Mouse (Mus musculus) spleen, adult 12 weeks (tissue): ENCODE data around the gene Ubl7.

Experiments
- DNase-seq: peaks from one replicate; pipeline ENCODE4 v3.0.0; 2022; ENCODE audit warnings: low spot score

The Ubl7 gene

DNA sequence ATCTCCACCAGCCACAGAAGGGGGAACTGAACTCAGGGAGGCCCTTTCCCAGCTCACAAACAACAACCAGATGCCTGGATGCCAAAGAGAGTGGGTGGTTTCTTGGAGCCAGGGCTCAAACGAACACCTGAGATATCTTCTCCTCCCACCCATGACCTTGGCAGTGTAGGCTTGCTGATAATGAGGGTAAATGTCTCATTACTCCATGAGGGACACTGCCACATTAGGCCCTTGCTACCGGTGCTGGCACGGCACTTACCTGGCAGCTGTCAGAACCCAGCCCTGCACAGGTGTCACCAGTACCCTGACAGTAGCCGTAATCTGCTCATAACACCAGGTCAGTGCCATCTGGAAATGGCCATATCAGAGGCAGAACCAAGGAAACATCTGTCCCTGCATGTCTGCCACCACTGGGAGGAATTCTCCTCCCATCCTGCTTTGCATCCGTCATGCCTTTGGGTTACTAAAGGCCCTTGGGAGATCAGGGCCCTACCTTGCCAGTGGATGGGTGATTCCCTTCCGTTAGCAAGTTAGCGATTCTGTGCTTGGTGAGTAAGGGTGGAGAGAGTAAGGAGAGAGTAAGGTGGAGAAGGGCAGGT is 37.7 kb downstream of the Ubl7 start:
- DNase-seq, result no peak

DNA sequence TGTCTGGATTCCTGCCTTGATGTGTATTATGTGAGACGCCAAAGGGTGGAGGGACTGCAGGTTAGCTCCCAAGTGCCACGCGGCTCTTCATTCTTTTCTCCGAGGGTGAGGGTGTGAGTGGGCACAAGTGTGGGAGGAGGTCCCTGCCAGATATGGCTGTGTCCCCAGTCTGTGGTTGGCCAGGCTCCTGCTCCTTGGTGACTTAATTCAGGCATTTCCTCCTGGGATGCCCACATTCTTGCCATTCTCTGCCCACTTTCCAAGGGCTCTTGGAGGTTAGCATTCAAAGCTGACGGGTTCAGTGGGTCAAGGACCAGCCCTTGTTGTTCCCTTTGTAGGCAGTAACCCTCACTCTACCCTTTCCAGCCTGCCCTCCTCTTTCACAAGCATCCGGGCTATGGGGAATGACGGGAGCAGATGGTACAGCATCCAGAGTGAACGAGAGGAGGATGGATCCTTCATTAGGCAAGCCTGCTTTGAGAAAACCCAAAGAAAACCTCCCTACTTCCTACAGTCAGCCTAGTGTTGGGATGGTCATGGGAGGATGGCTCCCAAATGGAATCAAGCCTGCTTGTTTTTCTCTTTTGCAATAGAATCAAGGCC is 38.4 kb downstream of the Ubl7 start:
- no peak for DNase-seq

DNA sequence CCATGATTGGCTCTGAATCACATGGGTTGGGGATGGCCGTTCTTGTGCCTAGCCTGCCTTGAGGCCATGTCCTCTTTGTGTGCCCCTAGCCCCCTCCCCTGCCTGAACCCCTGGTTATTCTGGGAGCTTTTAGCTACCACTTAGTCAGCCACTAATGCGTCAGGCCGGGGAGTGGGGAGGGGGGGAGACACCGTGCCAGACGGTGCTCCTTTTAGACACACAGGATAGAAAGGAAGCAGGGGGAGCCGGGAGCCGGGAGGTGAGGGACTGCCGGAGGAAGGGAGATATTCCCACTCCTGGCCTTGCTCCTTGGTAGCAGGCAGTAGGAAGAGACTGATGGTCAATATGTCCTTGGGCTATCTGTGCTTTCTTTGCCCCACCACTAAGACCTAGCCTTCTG is 39.1 kb downstream of the Ubl7 start:
- DNase-seq, result no peak

DNA sequence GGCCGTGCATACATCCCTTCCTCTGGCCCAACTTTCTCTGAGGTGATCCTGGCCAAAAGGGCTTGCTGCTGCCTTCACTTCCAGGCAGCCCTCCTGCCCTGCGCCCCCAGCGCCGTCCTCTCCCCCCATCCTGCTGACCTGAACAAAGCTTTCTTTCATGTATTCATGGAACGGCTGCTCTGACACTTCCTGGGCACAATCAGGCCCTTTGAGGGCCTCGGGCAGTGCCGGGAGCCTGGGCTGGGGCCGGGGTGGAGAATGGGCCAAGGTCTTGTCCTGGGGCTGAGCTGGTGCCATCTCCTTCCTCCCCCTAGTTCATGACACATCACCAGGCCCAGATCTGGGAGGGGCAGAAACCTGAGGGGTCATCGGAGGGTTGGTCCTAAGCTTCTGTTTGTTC is 39.7 kb downstream of the Ubl7 start:
- no peak for DNase-seq

DNA sequence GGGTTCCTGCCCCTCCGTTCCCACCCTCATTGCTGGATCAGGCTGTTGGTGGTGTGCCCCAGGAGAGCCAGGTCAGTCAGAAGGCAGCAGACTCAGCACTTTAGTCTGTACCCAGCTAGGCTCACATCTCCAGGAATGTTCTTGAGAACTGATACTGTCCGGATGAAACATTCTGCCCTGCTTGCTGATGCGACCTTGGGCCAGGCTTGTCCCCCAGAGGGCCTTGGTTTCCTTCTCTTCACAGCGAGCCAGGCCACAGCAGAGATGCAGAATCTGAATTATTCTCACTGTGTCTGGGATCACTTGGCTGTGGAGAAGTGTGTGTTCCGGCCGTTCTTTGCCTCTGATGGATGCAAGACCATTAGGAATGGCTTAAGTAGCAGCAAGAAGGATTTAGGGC is 41.2 kb downstream of the Ubl7 start:
- DNase-seq, result no peak

DNA sequence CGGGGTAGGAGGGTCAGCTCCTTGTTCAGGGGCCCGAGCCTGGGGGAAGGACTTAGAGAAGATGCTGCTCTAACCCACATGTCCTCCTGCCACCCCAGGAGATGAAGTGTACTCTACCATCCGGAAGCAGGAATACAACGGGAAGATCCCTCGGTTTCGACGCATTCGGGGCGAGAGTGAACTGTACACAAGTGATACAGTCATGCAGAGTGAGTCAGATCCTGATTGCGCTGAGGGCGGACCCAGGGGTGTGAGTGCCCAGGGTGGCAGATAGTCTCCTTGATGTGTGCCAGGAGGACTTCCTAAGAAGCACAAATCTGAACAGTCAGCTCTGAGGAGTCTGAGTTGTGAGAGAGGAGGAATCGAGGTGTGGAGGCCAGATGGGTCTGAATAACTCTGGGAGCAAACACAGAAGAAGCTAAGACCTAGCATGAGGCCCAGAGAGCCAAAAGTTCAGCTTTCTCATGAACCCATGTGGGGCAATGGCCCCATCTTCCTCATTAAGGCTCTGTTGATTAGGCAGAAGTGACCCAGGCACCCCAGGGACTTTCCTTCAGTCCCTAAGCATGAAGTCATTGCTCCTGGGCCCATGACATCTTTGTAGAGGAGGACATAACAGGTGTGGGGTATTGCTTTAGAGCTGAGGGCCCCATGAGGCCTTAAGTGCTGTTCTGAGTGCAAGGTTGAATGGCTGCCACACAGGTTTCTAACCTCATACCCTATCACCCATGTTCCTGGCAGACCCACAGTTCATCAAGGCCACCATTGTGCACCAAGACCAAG is 44.4 kb downstream of the Ubl7 start:
- no peak for DNase-seq

DNA sequence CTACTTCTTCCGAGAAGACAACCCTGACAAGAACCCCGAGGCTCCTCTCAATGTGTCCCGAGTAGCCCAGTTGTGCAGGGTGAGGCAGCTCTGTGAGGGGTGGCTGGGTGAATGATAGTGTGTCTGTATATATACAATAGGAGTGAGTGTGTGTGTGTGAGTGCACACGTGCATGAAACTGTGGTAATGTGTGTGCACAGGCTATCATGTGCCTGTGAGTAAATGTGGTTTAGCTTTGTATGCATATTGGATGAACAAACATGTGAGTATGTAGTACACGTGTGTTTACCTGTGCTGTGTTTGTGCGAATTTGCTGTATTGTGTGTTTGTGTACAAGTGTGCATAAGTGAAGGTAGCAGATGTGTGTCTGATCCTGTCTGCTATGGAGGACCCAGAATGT is 45.0 kb downstream of the Ubl7 start:
- no peak for DNase-seq

DNA sequence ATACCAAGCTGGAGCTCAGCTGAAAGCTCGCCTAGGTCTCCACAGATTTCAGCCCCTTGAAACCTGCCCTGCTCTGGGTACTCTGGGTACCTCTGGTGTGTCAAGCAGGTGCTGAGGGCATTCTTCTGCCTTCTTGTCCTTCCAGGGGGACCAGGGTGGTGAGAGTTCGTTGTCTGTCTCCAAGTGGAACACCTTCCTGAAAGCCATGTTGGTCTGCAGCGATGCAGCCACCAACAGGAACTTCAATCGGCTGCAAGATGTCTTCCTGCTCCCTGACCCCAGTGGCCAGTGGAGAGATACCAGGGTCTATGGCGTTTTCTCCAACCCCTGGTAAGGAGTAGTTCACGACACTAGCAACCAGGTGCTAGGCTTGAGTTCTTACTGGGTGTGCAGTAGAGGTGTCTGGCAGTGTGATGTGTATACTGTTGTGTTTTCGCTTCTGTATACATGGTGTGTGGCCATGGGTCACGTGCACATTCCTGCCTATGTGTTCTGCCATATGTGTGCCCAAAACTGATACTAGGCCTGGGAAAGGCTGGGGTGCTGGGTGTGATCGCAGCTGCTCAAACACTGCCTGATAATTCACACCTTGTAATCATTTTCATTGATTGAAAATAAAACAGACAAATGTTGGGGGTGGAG is 45.5 kb downstream of the Ubl7 start:
- DNase-seq, result no peak

DNA sequence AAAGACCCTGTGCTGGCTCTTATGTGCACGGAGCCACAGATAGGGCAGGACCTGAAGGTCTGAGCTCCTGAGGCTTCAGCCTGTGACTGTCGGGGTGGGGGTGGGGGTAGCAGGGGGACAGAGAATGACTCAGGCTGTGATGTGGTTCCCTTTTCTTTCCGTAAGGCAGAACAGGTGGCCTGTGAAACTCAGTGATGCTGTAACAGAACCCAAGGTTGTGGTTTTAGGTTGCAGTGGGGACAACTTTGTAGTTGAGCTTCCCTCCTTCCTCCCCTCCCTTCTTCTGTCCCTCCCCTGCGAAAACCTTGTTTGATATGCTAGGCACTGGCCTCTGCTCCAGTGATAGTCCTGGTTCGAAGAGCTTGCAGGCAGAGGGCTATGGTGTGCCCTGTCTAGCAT is 46.1 kb downstream of the Ubl7 start:
- no peak for DNase-seq

DNA sequence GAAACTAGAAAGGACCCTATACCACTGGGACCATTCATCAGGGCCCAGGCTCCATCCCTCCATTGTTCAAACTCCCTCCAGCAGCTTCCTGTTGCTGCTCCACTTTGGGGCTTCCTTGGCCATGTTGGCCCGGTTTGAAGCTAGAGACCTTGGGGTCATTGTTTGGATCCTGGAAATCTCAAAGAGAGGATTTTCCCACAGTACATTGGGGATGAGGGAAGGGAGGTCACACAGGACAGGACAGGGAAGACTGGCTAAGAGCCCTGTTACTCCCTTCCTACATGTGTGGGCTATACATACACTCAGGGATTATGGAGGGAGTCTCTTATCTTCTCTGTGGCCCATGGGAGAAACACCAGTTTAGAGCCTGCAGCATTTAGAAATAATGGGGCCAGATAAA is 47.8 kb downstream of the Ubl7 start:
- no peak for DNase-seq

DNA sequence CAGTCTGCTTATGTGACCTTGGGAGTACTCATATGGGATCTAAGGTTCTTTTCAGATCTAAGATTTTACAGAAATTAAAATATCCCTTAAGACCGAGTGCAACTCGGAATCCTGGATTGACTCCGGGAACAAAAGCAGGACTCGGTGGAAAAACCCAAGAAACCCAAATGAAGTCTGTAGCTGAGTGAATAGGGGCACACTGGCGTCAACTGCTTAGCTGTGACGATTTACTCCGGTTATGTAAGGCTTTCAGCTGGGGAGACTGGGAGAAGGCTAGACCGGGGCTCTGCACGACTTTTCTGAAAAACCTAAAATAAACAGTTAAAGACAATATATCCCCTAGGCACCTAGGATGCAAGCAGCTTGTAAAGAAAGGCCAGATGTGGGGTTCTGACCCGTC is 48.6 kb downstream of the Ubl7 start:
- DNase-seq, result no peak

DNA sequence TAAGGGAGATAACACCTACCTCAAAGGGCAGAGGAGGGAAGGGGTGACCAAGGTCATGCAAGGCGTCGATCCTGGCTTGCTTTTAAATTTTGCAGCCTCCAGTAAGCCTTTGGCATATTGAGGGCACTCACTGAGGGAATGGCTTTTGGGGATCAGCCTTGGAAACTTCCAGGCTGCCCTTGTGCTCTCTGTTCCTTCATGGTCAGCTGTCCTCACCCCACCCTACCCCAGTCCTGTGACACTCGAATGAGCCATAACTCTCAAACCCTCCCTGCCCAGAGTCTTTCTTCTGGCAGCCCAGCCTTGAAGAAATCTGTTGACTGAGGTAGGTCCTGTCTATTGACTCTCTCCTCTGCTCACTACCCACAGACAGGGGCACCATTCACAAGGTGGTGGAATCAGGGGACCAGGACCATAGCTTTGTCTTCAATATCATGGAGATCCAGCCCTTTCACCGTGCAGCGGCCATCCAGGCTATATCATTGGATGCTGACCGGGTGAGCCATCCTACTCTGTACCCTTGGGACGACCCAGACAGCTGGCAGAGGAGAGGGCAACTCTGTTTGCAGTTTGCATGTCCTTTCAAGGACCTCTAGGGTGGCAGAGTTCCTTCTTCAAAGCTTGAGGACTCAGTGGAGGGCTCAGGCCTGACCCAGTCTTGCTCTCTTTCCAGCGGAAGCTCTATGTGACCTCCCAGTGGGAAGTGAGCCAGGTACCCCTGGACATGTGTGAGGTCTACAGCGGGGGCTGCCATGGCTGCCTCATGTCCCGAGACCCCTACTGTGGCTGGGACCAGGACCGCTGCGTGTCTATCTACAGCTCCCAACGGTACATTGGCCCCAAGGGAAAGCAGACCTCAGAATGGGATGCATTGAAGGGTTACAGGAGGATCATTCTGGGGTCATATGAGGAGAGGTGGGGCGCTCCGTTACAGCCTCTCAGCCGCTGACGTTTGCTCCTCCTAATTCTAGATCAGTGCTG is 49.4 kb downstream of the Ubl7 start:
- DNase-seq, result no peak

DNA sequence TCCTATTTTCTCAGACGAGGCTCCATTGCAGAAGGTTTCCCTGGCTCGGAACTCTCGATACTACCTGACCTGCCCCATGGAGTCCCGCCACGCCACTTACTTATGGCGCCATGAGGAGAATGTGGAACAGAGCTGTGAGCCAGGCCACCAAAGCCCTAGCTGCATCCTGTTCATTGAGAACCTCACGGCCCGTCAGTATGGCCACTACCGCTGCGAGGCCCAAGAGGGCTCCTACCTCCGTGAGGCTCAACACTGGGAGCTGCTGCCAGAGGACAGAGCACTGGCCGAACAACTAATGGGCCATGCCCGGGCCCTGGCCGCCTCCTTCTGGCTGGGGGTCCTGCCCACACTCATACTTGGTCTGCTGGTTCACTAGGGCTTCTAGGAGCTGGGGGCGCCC is 50.4 kb downstream of the Ubl7 start:
- DNase-seq, result no peak

DNA sequence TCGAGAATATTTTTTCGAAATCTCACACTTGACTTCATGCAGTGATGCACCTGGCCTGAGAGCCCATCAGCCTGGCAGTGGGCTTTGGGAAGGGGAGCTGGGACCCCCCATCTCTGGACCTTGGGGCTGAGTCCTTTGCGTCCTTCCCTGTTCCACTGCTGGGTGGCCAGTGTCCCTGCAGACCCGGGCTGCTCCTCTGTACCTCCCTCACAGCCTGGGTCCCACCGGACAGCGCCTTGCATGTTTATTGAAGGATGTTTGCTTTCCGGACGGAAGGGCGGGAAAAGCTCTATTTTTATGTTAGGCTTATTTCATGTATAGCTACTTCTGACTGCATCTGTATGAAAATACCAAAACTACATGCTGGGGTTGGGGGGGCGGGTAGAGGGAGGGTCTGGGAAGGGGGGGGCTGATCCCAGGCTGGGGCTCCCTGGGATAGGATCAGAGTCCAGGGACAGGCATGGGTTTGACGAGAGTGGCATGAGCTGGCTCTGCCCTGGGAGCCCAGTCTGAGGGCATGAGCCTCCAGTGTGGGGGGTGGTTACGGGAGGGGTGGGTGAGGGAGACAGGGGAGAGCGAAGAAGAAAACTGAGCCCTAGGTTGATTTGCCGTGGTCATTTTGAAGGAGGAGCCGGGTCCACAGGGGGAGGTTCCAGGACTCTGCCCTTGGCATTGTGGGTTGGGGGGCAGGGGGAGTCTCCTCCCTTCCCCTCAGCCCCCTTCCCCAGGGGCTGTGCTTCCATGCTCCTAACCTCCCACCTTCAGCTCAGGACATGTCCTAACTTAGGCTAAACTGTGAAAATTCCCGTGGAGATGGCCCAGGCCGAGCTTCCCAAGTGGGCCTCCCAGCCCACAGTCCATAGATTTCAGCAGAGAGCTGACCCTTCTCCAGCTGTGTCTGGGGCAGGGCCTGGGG is 51.3 kb downstream of the Ubl7 start:
- DNase-seq, result no peak

DNA sequence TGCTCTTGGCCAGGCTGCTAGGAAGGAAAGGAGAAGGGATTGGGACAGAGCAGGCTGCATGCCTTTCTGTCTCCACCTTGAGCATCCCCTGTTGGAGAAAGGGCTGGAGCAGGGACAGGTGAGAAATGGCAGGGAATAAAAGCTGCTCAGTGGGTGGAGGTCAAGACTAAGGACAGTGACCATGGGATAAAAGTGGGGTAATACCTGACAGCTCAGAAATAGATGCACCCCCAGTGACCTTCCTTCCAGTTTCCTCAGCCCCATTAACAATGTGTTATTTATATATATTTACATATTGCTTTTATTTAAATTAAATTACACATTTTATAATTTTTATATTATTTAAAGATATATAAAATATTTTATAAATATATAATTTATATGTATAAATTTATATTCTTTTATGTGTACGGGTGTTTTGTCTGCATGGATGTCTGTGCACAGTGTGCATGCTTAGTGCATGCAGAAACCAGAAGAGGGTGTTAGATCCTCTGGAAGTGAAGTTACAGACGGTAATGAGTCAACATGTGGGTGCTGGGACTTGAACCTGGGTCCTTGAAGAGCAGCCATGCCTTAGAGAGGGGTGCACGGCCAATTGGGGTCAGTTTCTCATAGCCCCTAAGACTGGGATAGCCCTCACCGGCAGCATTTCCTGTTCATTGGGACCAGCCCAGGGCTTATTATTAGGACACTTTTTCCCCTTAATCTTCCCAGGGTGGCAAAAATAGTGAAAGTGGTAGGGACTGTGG is 52.6 kb downstream of the Ubl7 start:
- DNase-seq, result no peak

DNA sequence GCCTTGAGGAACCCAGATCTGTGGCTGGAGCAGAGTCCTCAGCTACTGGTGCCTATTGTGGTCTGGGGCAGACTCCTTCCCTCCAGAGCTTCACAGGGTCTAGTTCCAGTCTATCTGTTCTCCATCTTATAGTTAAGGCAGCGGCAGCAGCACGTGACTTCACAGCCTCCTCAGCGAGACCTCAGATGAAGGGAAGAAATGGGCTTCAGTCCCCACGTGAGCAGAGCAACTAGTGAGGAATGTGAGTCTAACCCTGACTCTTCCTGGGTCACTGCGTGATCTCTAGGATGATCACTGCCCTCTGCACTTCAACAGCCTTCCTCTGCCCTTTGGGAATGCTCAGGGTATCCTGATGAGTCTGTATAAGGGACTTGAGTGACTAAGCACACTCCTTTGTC is 53.2 kb downstream of the Ubl7 start:
- DNase-seq, result no peak

DNA sequence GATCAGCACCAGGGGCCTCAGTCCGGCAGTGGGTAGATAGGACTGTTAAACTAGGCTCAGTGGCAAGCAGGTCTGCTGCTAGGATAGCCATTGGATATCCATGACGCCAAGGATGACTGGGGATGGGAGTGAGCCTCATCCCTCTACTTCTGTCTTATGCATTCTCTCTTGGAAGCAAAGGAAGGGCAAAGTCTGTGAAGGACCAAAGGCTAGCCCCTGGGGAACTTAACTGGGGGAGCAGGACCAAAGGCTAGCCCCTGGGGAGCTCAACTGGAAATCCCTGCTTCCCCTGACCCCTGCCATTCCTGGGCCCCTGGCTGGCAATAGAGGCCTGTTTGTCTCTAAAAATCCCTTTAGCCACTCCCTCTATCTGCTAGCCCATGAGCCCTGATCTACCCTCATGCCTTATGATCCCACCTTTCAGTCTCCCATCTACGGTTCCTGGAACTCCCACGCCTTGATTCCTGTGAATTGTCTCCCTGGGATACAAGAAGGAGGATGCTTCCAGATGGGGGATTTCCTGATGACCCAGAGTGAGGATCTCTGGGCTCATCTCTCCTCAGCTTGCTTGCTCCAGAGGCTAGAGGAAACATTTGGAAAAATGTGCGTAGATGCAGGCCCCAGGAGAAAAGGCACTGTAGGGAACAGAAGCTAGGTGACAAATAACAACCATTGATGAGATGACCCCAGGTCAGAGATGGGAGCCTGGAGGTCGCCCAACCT is 53.9 kb downstream of the Ubl7 start:
- no peak for DNase-seq

DNA sequence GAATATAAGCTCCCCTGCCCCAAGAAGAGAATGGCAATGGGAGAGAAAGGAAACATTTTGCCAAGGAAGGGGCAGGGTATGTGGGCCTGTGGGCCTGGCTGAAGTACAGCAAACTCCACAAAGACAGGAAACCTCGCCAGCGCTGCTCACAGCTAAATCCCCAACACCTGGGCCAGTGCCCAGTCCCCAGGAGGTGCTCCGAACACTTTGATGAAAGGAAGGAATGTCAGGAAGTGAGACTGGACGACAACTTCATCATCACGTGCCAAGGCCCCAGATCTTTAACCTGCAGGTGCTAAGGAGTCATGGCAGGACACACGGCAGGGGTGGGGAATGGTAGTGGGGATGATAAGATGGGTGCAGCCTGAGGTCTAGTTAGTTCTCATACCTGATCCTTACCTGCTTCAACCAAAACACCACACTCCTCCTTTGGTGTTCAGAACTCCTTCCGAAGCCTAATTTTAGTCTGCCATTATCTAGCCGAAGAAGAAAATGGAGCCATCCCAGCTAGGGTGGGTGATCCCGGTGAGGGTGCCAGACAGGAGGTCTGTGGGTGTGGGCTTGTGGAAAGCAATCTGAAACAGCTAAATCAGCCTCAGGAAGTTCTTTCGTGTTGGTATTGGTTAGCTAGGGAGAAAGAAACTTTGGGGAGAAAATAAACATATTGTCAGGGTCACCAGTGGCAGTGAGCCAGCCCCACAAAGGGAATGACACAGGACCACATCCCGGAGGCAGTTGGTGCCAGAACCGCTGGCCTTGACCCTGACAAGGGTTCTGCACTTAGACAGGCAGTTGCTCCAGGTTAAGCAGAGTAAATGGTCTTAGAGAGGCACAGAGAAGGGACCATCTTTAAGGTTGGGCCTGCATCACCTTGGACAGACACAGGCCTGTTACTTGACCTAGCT is 54.8 kb downstream of the Ubl7 start:
- DNase-seq, result no peak
